Mouse (Mus musculus): Measurements from ENCODE around the gene Cyp27b1. TPM values are rescaled to one million over a fixed set of nuclear protein-coding genes. Genes with fewer than 3 reads are reported as not detected.

Cyp27b1 gene
- polyA plus RNA-seq, 1 experiment from 2014 or later, result not detected

DNA sequence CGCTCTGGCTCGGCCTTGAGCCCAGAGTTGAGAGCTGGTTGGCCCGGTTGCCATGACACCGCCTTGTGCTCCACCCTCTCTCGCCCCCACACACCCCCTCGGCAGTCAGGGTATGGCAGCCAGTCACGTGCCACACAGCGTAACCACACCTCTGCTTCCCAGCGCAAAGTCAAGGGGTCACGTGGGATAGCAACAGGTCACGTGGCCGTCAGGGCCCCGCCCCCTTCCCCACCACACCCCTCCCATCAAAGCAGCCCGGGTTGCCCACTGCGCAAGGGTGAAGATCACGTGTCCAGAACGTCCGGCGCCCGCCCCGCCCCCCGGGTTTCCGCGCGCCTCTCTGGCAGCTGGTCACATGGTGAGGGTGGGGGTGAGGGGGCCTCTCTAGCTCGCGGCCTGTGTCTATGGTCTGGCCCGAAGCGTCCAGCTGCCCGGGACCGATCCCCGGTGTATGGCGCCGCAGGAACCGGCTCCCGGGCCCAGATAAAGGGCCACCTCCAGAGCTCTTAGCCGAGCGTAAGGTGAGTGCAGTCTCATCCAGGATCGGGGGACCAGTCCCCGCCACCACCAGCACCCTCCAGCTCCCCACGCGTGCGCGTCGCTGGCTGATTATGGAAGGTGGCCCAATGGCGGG lies 15.3 kb downstream of the Cyp27b1 start, which contains the start of gene Cdk4:
TSS of gene Cdk4 (plus strand) at position 296 of the 634 bp plus-strand sequence.
- H3K9ac ChIP-seq, result peak within 1 kb of the TSS; percentile 98
- no peak for TF ChIP-seq CTCF (IDR thresholded peaks at IDR 0.05; ENCODE audit: low read depth)
- H3K9me3 ChIP-seq (ENCODE audit: low read depth, low read length), result no peaks in the 10 kb centered on the region
- H3K27ac ChIP-seq (ENCODE audit: low read depth), result peak within 1 kb of the TSS; percentile 89
- H3K4me2 ChIP-seq, result peak within 1 kb of the TSS; percentile 70
- DNase-seq (peak; percentile 98), ATAC-seq (ENCODE audit: insufficient read depth) (peak; percentile 91)
- H3K4me1 ChIP-seq (ENCODE audit: insufficient read depth), result peaks cover 11% of the 10 kb centered on the region
- peaks cover 39% of the 10 kb centered on the region for H3K36me3 ChIP-seq (ENCODE audit: insufficient read depth)
- H3K4me3 ChIP-seq (ENCODE audit: low read depth, low read length), result peak within 1 kb of the TSS; percentile 90
- WGBS, result under 1% methylated on average over 46 of the region's 46 CpGs
- peaks cover 26% of the 10 kb centered on the region for H3K27me3 ChIP-seq (ENCODE audit: insufficient read depth, low read length)

- peak overlapping the region; percentile 70 for H3K4me2 ChIP-seq
- TF ChIP-seq CTCF (IDR thresholded peaks at IDR 0.05; ENCODE audit: low read depth), result no peak
- H3K4me1 ChIP-seq (ENCODE audit: insufficient read depth), result peaks cover 12% of the 10 kb centered on the region
- peak overlapping the region; percentile 90 for H3K4me3 ChIP-seq (ENCODE audit: low read depth, low read length)
- H3K36me3 ChIP-seq (ENCODE audit: insufficient read depth), result peaks cover 44% of the 10 kb centered on the region
- H3K9me3 ChIP-seq (ENCODE audit: low read depth, low read length), result no peaks in the 10 kb centered on the region
- 8% methylated on average over 37 of the region's 37 CpGs for whole genome bisulfite sequencing
- peaks cover 18% of the 10 kb centered on the region for H3K27me3 ChIP-seq (ENCODE audit: insufficient read depth, low read length)
- peak overlapping the region; percentile 89 for H3K27ac ChIP-seq (ENCODE audit: low read depth)
- peak; percentile 44 for DNase-seq
- ATAC-seq (ENCODE audit: insufficient read depth), result peak; percentile 1; the same call in 1 of the 2 replicates
- peak overlapping the region; percentile 98 for H3K9ac ChIP-seq
Measured at GRCm38 (mm10) chr10:127063913-127064870, 16.1 kb downstream of the Cyp27b1 start.

GRCm38 (mm10) chr10:127065981-127066380 lies 17.9 kb downstream of the Cyp27b1 start:
- Histone ChIP-seq H3K9ac (no peak overlapping the region), H3K36me3 (ENCODE audit: insufficient read depth) (peaks cover 44% of the 10 kb centered on the region), H3K27ac (ENCODE audit: low read depth) (no peak overlapping the region), H3K27me3 (ENCODE audit: insufficient read depth, low read length) (peaks cover 3% of the 10 kb centered on the region), H3K9me3 (ENCODE audit: low read depth, low read length) (no peaks in the 10 kb centered on the region), H3K4me3 (ENCODE audit: low read depth, low read length) (no peak overlapping the region; the same call in 1 of the 2 replicates), H3K4me2 (no peak overlapping the region), H3K4me1 (ENCODE audit: insufficient read depth) (peaks cover 18% of the 10 kb centered on the region)
- WGBS, result 73% methylated on average over 9 of the region's 9 CpGs
- DNase-seq (no peak), ATAC-seq (ENCODE audit: insufficient read depth) (no peak)
- no peak for TF ChIP-seq CTCF (IDR thresholded peaks at IDR 0.05; ENCODE audit: low read depth)

- no peaks in the 10 kb centered on the region for H3K27me3 ChIP-seq (ENCODE audit: insufficient read depth, low read length)
- peaks cover 18% of the 10 kb centered on the region for H3K4me1 ChIP-seq (ENCODE audit: insufficient read depth)
- DNase-seq, result no peak
- H3K4me2 ChIP-seq, result no peak overlapping the region
- peaks cover 44% of the 10 kb centered on the region for H3K36me3 ChIP-seq (ENCODE audit: insufficient read depth)
- H3K27ac ChIP-seq (ENCODE audit: low read depth), result no peak overlapping the region
- no peak for TF ChIP-seq CTCF (IDR thresholded peaks at IDR 0.05; ENCODE audit: low read depth)
- 87% methylated on average over 14 of the region's 14 CpGs for WGBS
- H3K9me3 ChIP-seq (ENCODE audit: low read depth, low read length), result no peaks in the 10 kb centered on the region
- H3K9ac ChIP-seq, result no peak overlapping the region
- H3K4me3 ChIP-seq (ENCODE audit: low read depth, low read length), result no peak overlapping the region
- ATAC-seq (ENCODE audit: insufficient read depth), result no peak
Measured at GRCm38 (mm10) chr10:127066519-127067018, 18.5 kb downstream of the Cyp27b1 start.

GRCm38 (mm10) chr10:127068360-127069038 lies 20.4 kb downstream of the Cyp27b1 start:
- H3K4me3 ChIP-seq (ENCODE audit: low read depth, low read length), result peak overlapping the region; percentile 61
- ATAC-seq (ENCODE audit: insufficient read depth), result no peak
- peak overlapping the region; percentile 92 for H3K4me2 ChIP-seq
- H3K27me3 ChIP-seq (ENCODE audit: insufficient read depth, low read length), result no peaks in the 10 kb centered on the region
- H3K36me3 ChIP-seq (ENCODE audit: insufficient read depth), result peaks cover 44% of the 10 kb centered on the region
- no peaks in the 10 kb centered on the region for H3K9me3 ChIP-seq (ENCODE audit: low read depth, low read length)
- no peak for TF ChIP-seq CTCF (IDR thresholded peaks at IDR 0.05; ENCODE audit: low read depth)
- peaks cover 15% of the 10 kb centered on the region for H3K4me1 ChIP-seq (ENCODE audit: insufficient read depth)
- 71% methylated on average over 9 of the region's 9 CpGs for WGBS
- peak overlapping the region; percentile 61 for H3K9ac ChIP-seq
- no peak for DNase-seq
- no peak overlapping the region for H3K27ac ChIP-seq (ENCODE audit: low read depth)

DNA sequence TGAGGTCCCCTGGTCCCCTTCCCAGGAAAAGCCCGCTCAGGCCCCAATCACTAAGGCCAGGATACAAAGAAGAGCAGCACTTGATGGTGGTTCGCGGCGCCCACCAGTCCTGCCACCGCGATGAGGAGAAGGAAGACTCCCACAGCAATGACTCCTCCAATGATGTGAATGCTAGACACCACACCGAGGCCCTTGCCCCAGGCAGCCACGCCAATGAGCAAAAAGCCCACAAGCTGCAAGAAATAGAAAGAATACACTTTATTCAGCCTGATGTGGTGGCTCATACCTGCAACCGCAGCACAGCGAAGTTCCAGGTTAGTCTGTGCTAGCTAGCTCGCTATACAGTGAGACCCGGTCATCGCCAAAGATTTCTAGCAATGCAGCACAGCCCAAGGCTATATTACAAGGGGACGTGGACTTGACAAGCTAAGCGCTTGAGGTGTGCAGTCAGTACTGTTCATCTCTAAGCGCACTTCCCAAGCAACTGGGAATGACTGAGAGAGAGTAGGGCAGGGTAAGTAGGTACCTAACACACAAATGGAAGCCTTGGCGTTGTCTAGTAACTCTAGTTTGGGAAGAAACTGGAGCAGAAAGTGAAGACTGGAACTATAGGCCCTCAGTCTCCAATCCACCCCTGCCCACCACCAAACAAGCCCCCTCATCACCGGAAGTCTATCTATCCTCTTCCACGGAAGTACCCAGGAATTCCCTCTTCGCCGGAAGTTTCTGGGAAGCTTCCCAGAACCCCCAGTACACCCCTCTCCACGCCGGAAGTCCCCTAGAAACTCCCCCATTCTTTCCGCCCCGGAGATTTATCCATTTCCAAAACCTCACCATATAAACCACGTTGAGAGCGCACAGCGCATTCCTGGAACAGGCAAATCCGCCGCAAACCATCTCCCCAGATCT lies 21.5 kb downstream of the Cyp27b1 start:
- Histone ChIP-seq H3K36me3 (ENCODE audit: insufficient read depth) (peaks cover 43% of the 10 kb centered on the region), H3K27ac (ENCODE audit: low read depth) (peak overlapping the region; percentile 81), H3K4me2 (peak overlapping the region; percentile 92), H3K9ac (peak overlapping the region; percentile 61), H3K4me1 (ENCODE audit: insufficient read depth) (peaks cover 15% of the 10 kb centered on the region), H3K4me3 (ENCODE audit: low read depth, low read length) (peak overlapping the region; percentile 61), H3K27me3 (ENCODE audit: insufficient read depth, low read length) (no peaks in the 10 kb centered on the region), H3K9me3 (ENCODE audit: low read depth, low read length) (no peaks in the 10 kb centered on the region)
- ATAC-seq (ENCODE audit: insufficient read depth), result peak; percentile 68
- 6% methylated on average over 30 of the region's 30 CpGs for whole genome bisulfite sequencing
- no peak for TF ChIP-seq CTCF (IDR thresholded peaks at IDR 0.05; ENCODE audit: low read depth)
- DNase-seq, result no peak

Data from lung, embryonic 14.5 days (tissue).